Mouse (Mus musculus): ENCODE measurements at regions not wholly inside any gene's neighbourhood (a gene's known extent, or its start where the extent isn't known, plus 50 kb on each side); places are given as distances from the start of the nearest gene placed in this dataset.
A peak's percentile ranks its signal among the peaks of the same experiment; 100 is the strongest.

GRCm38 (mm10) chr16:90585171-90585570 lies 142.0 kb downstream of the Mis18a start:
- WGBS: 77% methylated on average over 7 of the region's 7 CpGs
- Histone ChIP-seq H3K4me1 (ENCODE audit: control insufficient read depth, insufficient read depth, low read depth, low read length) (no peaks in the 10 kb centered on the region), H3K9ac (ENCODE audit: low read depth, low read length) (no peak overlapping the region), H3K9me3 (ENCODE audit: control insufficient read depth, low read length) (peaks cover 3% of the 10 kb centered on the region; the same call in 1 of the 2 replicates), H3K36me3 (ENCODE audit: control insufficient read depth, insufficient read depth, low read length) (no peaks in the 10 kb centered on the region), H3K27ac (ENCODE audit: low read depth, low read length) (no peak overlapping the region), H3K4me3 (ENCODE audit: low read length) (no peak overlapping the region), H3K4me2 (ENCODE audit: low read length) (no peak overlapping the region), H3K27me3 (replicated peaks; ENCODE audit: control insufficient read depth, insufficient read depth, low read length) (no peaks in the 10 kb centered on the region)
- ATAC-seq: no peak

GRCm38 (mm10) chr16:90580411-90580810 lies 146.8 kb downstream of the Mis18a start:
- Histone ChIP-seq H3K9ac (ENCODE audit: low read depth, low read length) (no peak overlapping the region), H3K4me2 (ENCODE audit: low read length) (no peak overlapping the region), H3K27ac (ENCODE audit: low read depth, low read length) (no peak overlapping the region), H3K4me3 (ENCODE audit: low read length) (no peak overlapping the region), H3K9me3 (ENCODE audit: control insufficient read depth, low read length) (no peaks in the 10 kb centered on the region), H3K4me1 (ENCODE audit: control insufficient read depth, insufficient read depth, low read depth, low read length) (no peaks in the 10 kb centered on the region), H3K27me3 (replicated peaks; ENCODE audit: control insufficient read depth, insufficient read depth, low read length) (no peaks in the 10 kb centered on the region), H3K36me3 (ENCODE audit: control insufficient read depth, insufficient read depth, low read length) (no peaks in the 10 kb centered on the region)
- ATAC-seq: no peak
- WGBS: 66% methylated on average over 8 of the region's 8 CpGs

- no peak for ATAC-seq
- H3K4me3 ChIP-seq (ENCODE audit: low read length): no peak overlapping the region
Measured at GRCm38 (mm10) chr16:90571107-90571506, 156.1 kb downstream of the Mis18a start.

GRCm38 (mm10) chr16:90569826-90570225 lies 157.4 kb downstream of the Mis18a start:
- no peak overlapping the region for H3K4me2 ChIP-seq (ENCODE audit: low read length)
- 78% methylated on average over 1 of the region's 1 CpGs for WGBS
- no peak overlapping the region for H3K9ac ChIP-seq (ENCODE audit: low read depth, low read length)
- no peak overlapping the region for H3K27ac ChIP-seq (ENCODE audit: low read depth, low read length)
- no peak overlapping the region for H3K4me3 ChIP-seq (ENCODE audit: low read length)
- no peaks in the 10 kb centered on the region for H3K4me1 ChIP-seq (ENCODE audit: control insufficient read depth, insufficient read depth, low read depth, low read length)
- H3K36me3 ChIP-seq (ENCODE audit: control insufficient read depth, insufficient read depth, low read length): no peaks in the 10 kb centered on the region
- no peaks in the 10 kb centered on the region for H3K27me3 ChIP-seq (replicated peaks; ENCODE audit: control insufficient read depth, insufficient read depth, low read length)
- H3K9me3 ChIP-seq (ENCODE audit: control insufficient read depth, low read length): no peaks in the 10 kb centered on the region
- ATAC-seq: no peak

More at GRCm38 (mm10) chr16:90571107-90571506, 156.1 kb downstream of the Mis18a start:
- Histone ChIP-seq H3K4me1 (ENCODE audit: control insufficient read depth, insufficient read depth, low read depth, low read length) (no peaks in the 10 kb centered on the region), H3K27me3 (replicated peaks; ENCODE audit: control insufficient read depth, insufficient read depth, low read length) (no peaks in the 10 kb centered on the region), H3K4me2 (ENCODE audit: low read length) (no peak overlapping the region), H3K9me3 (ENCODE audit: control insufficient read depth, low read length) (no peaks in the 10 kb centered on the region), H3K9ac (ENCODE audit: low read depth, low read length) (no peak overlapping the region), H3K27ac (ENCODE audit: low read depth, low read length) (no peak overlapping the region), H3K36me3 (ENCODE audit: control insufficient read depth, insufficient read depth, low read length) (no peaks in the 10 kb centered on the region)

GRCm38 (mm10) chr16:90565182-90565581 lies 162.0 kb downstream of the Mis18a start:
- Histone ChIP-seq H3K27ac (ENCODE audit: low read depth, low read length) (no peak overlapping the region), H3K27me3 (replicated peaks; ENCODE audit: control insufficient read depth, insufficient read depth, low read length) (no peaks in the 10 kb centered on the region)
- 50% methylated on average over 2 of the region's 2 CpGs for WGBS

GRCm38 (mm10) chr16:90553120-90553519 lies 167.3 kb downstream of the Hunk start:
- Histone ChIP-seq H3K4me2 (ENCODE audit: low read length) (no peak overlapping the region), H3K27me3 (replicated peaks; ENCODE audit: control insufficient read depth, insufficient read depth, low read length) (no peaks in the 10 kb centered on the region), H3K9me3 (ENCODE audit: control insufficient read depth, low read length) (peaks cover 2% of the 10 kb centered on the region), H3K4me1 (ENCODE audit: control insufficient read depth, insufficient read depth, low read depth, low read length) (no peaks in the 10 kb centered on the region), H3K9ac (ENCODE audit: low read depth, low read length) (no peak overlapping the region), H3K36me3 (ENCODE audit: control insufficient read depth, insufficient read depth, low read length) (no peaks in the 10 kb centered on the region), H3K4me3 (ENCODE audit: low read length) (no peak overlapping the region), H3K27ac (ENCODE audit: low read depth, low read length) (no peak overlapping the region)
- WGBS: 85% methylated on average over 7 of the region's 7 CpGs
- no peak for ATAC-seq

More at GRCm38 (mm10) chr16:90565182-90565581, 162.0 kb downstream of the Mis18a start:
- H3K9ac ChIP-seq (ENCODE audit: low read depth, low read length): no peak overlapping the region
- no peaks in the 10 kb centered on the region for H3K36me3 ChIP-seq (ENCODE audit: control insufficient read depth, insufficient read depth, low read length)
- H3K9me3 ChIP-seq (ENCODE audit: control insufficient read depth, low read length): no peaks in the 10 kb centered on the region
- ATAC-seq: no peak
- H3K4me3 ChIP-seq (ENCODE audit: low read length): no peak overlapping the region
- no peaks in the 10 kb centered on the region for H3K4me1 ChIP-seq (ENCODE audit: control insufficient read depth, insufficient read depth, low read depth, low read length)
- no peak overlapping the region for H3K4me2 ChIP-seq (ENCODE audit: low read length)

GRCm38 (mm10) chr16:90551041-90551440 lies 165.2 kb downstream of the Hunk start:
- no peak overlapping the region for H3K9ac ChIP-seq (ENCODE audit: low read depth, low read length)
- no peaks in the 10 kb centered on the region for H3K4me1 ChIP-seq (ENCODE audit: control insufficient read depth, insufficient read depth, low read depth, low read length)
- no peak overlapping the region for H3K4me3 ChIP-seq (ENCODE audit: low read length)
- peaks cover 2% of the 10 kb centered on the region for H3K9me3 ChIP-seq (ENCODE audit: control insufficient read depth, low read length)
- ATAC-seq: no peak
- H3K27ac ChIP-seq (ENCODE audit: low read depth, low read length): no peak overlapping the region
- H3K27me3 ChIP-seq (replicated peaks; ENCODE audit: control insufficient read depth, insufficient read depth, low read length): no peaks in the 10 kb centered on the region
- no peak overlapping the region for H3K4me2 ChIP-seq (ENCODE audit: low read length)
- no peaks in the 10 kb centered on the region for H3K36me3 ChIP-seq (ENCODE audit: control insufficient read depth, insufficient read depth, low read length)
- WGBS: 78% methylated on average over 3 of the region's 3 CpGs

- H3K4me1 ChIP-seq (ENCODE audit: control insufficient read depth, insufficient read depth, low read depth, low read length): no peaks in the 10 kb centered on the region
- H3K4me2 ChIP-seq (ENCODE audit: low read length): no peak overlapping the region
- no peak overlapping the region for H3K9ac ChIP-seq (ENCODE audit: low read depth, low read length)
- no peaks in the 10 kb centered on the region for H3K36me3 ChIP-seq (ENCODE audit: control insufficient read depth, insufficient read depth, low read length)
- ATAC-seq: peak; percentile 61; the same call in 1 of the 2 replicates
- H3K27me3 ChIP-seq (replicated peaks; ENCODE audit: control insufficient read depth, insufficient read depth, low read length): no peaks in the 10 kb centered on the region
- WGBS: 58% methylated on average over 13 of the region's 13 CpGs
- H3K9me3 ChIP-seq (ENCODE audit: control insufficient read depth, low read length): peaks cover 2% of the 10 kb centered on the region
- H3K27ac ChIP-seq (ENCODE audit: low read depth, low read length): no peak overlapping the region; the same call in 1 of the 2 replicates
- no peak overlapping the region for H3K4me3 ChIP-seq (ENCODE audit: low read length)
Measured at GRCm38 (mm10) chr16:90550058-90550795, 164.4 kb downstream of the Hunk start.

All from hindbrain, embryonic 16.5 days (tissue).